Mouse (Mus musculus) layer of hippocampus, adult 18-20 months (tissue): ENCODE measurements around the gene Adcy7. TPM values are rescaled to one million over a fixed set of nuclear protein-coding genes. Genes with fewer than 3 reads are reported as not detected.
A peak's percentile ranks its signal among the peaks of the same experiment; 100 is the strongest.

Source experiments
- DNase-seq, 2 experiments: peaks; one replicate each; pipeline ENCODE4 v3.0.0; 2022; ENCODE audit warnings: low spot score in 2 of 2
- total RNA-seq, 2 experiments: library from RNA; stranded (reverse); gene quantifications; 2 replicates each; pipeline ENCODE4 v1.2.3; 2021

Gene Adcy7
- total RNA-seq, 2 experiments from 2014 or later: 2.2 to 3.3 TPM

DNA sequence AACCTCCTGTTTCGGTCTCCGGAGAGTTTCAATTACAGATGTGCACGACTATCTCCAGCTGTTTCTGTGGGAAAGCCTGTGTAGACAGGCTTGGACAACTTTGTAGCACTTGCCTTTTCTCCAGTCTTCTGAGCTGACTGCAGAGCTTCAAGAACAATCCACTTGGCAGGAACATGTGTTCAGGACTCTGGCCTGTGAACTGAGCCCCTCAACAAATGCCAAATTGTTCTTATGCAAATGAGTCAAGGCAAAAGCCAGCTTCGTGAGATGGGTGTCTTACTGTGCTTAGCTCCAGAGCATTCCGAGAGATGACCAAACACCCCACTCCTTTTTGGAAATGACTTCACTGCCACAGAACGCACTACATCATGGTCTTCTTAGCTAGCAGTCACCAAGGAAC lies 56.5 kb downstream of the Adcy7 start:
- no peak for DNase-seq

DNA sequence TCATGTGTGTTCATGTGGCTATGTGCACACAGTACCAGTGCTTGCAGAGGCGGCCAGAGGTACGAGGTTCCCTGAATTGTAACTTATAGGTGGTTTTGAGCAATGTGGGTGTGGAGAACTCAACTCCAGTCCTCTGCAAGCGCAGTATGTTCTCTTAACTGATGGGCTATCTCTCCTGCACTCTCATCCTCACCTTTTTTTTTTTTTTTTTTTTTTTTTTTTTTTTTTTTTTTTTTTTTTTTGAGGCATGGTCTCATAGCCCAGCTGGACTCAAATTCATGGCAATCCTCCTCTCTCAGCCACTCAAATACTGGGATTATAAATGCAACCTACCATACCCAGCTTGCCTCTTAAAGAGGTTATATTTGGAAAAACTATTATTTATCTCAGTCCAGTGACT lies 58.6 kb downstream of the Adcy7 start:
- DNase-seq: no peak

DNA sequence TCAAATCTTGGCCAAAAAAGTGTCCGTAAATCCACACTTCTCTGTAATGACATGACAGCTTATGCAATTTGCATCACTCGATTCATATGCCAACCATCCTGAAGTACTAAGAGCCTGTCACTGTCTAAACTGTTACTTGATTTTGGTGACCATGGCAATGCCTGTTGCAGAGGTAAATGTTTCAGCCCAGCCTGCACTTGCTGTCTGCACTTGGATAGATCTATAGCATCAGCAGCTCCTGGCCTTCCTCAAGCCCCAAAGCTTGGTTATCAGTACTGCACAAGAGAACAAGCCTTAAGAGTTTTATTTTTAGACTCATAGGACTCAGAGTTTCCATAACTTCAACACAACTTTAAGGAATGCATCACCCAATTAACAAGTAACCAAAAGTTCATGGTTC lies 62.2 kb downstream of the Adcy7 start:
- DNase-seq: no peak

DNA sequence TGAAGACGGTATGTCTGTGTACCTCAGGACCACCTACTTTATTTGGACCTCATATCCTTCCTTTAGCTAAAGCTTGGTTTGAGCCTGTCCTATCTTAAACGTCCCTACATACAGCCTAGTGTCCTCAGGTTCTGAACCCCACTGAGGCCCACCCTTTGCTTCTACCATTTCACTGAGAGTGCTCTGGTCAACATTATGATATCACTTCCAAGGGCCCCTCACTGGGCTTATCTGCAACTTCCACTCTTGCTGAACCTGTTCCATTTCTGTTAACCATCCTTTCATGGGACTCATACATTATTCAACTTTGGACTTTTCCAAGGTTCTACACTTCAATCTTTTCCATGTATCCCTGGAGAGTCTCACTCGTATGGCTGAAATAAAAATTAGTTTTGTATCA lies 62.8 kb downstream of the Adcy7 start:
- no peak for DNase-seq

DNA sequence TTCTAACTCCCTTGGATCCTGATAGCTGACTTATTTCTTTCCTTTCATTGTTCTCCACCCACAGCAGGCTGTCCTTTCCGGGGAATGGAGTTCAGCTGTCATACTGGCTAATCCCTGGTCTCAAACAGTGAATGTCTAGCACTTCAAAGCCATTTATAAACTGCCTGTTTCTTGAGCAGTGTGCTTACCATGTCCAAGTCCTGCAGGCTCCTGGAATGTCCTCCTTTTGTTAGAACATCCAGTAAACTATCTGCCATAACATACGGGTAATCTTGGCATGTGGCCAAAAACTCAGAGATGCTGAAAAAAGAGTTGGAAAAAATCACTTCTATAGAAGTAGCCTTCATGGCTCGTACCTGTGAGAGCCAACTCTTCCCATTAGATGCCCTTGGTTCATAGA lies 67.0 kb downstream of the Adcy7 start:
- peak in 1 of 2 experiments; percentile 34 for DNase-seq

DNA sequence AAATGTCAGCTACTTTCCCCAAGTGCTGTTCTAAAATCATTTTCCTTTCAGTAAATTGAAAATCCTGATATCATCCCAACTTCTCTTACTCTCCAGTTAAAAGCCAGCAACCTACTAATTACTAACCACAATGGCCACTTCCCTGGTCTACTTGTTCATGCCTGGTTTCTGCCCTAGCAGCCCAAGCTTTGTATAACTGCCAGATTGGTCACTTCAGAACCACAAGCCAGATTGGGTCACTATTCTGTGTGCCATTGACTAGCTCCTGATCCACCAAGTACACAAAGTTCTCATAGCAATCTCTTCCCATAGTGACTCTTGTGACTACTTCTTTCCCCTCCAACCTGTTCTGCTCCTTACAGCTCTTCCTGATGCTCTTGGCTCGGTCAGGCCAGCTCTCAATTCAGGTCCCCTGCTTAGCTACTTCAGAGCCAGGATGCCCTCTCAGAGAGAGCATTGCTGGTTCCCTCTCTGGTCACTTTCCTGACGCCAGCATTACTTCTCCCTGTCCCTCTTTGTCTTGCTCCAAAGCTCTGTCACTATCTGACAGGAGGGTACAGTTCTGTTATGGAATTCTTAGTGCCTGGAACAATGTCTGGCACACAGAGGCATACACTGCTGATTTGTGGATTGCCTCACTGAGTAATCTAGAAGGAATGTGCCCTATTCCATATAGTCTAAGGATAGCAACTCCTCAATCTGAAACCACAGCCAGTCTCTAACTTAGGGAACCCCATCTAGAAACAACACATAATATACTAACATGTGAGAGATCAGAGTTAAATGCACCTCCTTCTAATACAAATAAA lies 67.9 kb downstream of the Adcy7 start:
- DNase-seq: no peak

DNA sequence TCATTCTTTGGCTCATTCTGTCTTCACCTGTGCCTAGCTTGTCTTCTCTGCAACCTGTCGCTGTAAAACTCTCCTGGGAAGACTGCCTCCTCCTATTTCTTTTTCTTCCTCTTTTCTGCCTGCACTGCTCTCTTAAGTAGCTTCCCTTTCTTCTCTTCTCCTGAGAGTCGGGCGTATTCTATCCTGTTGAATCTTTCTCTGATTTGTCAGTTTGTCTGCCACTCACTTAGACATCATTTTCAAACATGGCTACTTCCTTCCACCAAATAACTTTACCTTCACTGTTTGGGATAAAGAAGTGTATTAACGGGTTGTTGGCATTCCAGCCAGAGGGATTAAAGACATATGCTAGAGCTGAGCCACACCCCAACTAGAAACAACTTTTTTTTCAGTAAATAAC lies 69.8 kb downstream of the Adcy7 start:
- DNase-seq: no peak

DNA sequence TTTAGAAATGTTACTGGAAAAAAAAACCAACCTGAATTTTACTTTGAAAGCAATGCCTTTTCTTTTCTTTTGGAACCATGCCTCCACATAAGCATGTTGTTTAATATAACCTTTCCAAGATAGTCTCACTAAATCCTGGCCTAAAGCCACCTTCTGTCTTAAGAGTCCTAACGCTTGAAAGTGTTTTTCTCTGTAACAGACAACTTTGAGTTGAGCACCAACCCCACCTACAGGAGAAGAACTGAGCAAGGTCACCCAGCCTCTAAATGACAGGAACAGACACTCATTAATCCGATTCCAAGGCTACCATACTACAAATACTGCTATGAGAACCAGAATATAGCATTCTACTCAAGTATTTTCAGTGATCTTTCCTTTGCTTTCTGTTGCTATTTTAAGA lies 76.8 kb downstream of the Adcy7 start:
- DNase-seq: no peak

DNA sequence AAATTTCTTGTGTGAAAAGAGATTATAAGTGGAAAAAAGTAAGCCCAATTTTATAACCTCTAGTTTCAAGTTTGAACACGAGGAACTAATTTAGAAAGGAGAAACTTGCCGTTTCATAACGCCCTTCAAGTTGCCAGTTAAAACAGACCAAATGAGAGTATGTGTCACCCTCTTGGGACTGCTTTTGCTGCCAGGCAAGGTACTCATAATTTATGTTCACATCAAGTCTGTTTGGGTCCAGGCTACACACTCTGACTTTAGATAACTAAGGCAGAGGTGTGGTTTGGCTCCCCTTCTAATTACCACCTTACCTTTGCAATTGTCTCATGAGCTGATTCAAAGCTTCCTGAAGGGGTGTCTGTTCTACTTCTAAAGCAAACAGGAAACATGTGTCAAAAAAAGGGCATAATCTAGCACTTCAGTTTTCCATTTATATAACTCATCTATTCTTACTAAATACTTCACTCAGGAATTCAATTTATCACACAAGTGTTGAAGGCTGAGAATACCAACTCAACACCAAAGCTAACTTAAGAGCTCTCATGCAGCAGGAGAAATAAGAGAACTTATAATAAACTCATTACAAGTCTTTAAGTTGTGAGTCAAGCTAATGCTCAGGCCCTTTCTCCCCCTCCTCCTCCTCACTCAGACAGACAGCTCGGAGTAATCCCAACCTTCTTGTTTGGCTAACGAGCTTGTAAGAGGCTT lies 85.2 kb downstream of the Adcy7 start:
- no peak for DNase-seq

DNA sequence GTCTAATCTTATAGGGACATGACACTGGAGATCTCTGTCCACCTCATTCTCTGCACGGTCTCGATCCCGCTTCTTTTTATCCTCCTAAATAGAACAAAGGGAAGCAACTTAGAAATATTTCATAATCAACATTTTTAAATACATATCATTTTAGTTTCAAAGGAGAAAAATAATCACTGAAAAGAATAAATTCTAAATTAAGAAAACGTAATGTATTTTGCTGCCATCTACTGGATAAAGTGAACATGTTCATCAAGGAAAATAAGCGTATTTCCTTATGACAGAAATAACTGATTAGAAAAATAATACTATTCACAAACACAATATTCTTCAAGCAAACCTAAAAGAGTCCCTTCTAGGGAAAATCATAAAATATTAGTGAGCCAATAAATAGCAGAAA lies 85.7 kb downstream of the Adcy7 start:
- DNase-seq: no peak

DNA sequence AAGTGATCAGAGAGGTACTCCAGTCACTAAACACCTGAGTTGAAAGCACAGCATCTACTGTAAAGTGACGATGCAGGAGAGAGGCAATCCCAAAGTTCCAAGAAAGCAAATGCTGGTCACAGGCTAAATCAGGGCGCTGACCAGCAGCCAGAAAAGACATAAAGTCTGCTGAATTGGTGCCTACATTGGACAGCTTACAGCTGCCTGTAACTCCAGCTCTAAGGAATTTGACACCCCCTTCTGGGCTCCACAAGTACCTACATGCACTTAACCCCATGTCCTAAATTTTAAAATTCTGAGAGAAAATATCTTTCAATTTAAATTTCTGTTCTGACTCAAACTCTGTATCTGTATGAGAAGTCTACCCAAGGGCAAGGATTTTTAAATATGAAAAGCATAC lies 87.8 kb downstream of the Adcy7 start:
- no peak for DNase-seq

DNA sequence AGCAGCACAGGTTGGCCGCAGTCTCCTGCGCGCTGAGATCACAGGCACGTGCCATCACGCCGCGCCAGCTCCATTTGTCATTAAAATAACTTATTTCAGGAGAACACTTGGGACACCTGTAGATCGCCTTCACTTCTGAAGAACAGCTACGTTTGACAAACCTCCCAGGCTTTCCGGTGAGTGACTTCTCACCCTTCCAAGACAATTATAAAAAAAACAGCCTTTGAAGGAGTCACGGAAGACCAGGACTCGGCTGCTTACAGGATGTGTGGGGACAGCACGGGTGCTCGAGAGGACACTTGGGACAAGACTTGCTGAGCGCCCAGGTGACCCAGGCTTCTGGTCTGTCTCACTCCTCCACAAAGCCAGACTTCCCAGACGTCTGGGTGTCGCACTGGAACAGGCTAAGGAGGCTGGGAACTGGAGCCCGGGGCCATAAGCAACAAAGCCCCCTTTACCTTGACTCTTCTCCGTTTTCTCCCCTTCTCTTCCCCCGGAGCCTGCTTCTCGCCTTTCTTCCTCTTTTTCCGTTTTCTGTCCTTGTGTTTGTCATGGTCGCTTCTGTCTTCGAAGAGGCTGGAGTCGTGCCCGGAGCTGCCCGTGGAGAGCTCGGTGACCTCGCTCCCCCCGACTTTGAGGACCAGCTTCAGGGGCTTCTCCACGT lies 89.0 kb downstream of the Adcy7 start:
- peak in 1 of 2 experiments; percentile 15 for DNase-seq

DNA sequence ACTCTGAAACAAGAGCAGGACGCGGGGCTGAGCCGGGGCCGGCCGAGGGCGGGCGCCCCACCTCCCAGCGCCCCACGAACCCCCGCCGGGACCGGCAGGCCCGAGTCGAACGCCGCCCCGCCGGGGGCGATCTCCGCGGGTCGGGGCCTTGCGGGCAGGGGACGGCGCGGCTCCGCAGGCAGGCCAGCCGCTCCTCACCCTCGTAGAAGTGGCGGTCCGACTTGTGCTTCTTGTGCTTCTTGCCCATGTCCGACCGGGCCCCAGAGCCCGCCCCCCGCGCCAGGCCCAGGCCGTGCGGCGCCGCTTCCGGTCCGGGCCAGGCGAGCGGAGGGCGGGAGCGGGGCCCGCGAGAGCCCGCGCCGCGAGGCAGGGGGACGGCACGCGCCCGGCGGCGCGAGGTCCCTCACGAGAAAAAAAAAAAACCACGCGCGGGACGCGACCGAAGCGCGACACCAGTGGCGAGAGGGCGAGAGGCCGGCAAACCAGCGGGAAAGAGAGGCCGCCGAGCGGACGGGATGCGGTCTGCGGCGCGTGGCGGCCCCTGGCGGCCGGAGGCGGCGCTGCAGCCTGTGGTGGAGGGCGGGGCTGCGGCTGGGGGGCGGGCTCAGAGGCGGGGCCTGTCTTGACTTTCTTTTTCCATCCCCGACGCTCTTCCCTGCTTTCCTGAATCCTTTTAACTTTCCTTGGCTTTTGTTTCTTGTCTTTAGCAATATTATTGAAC lies 89.7 kb downstream of the Adcy7 start, which contains the start of gene Brd7:
Gene Brd7, minus strand, starts transcription at position 487 of the 721 bp plus-strand sequence.
- peak; percentile 75 to 89 for DNase-seq

DNA sequence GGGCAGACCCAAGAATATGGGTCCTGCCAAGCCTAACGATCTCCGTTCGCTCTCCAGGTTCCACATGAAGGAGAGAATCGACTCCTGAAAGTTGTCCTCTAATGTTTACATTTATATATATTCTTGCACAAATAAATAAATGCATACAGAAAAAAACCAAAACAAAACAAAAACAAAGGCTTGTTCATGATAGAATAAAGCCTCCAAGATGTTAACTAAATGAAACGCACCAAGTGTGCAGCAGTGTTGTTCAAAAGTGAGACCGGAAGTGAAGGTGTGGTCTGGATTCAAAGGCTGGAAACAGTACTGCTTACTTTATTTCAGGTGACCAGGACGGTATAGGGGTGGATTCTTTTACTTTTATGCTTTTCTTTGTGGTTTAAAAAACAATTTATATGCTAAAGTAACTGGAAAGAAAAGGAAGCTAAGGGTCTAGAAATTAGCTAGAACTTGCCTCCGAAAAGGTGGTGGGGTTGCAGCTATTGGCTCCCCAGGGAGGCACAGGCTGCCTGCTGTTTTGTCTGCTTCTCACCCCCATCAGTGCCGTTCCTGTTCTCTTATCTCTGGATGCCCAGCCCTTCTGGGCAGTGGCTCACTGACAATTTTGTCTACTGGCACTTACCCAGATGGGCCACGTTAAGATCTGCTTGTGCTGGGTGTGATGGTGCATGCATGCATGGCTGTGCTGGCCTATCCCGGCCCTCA lies 90.4 kb downstream of the Adcy7 start:
- DNase-seq: no peak

DNA sequence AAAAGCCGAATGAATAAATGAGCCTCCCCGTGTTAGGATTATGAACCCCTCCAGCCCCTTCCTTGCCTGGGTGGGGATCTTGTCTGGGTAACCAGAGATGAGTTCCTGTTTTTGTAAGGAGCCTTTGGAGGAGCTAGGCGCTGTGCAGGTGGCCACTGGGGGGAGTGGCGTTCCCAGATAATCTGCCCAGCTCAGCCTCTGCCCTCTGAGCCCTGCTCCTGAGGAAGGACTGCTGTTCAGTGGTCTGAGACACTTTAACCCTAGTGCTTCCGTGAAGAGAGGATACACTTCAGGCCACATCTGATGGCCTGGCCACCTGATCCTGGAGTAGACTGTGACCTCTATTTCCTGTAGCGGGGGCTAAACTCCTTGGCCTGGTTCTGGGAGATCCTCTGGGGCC lies 97.0 kb downstream of the Adcy7 start:
- no peak for DNase-seq

DNA sequence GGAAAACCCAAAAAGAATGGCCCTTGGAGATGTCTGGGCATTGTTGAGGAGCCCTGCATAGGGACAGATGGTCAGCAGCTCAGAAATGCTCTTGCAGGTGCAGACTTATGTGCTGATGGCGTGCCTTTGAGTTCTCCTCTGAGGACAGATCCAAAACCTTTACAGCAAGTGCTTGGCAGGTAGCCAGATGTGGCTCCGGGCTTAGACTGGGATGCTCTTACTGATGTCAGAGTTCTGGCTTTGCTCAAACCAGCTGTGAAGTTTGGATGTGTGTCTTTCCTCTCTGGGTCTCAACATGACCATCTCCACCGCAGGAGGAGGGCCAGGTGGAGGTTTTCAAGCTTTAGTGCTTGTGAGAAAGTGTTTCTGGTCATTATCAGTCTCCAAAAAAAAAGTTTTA lies 97.6 kb downstream of the Adcy7 start:
- DNase-seq: no peak

DNA sequence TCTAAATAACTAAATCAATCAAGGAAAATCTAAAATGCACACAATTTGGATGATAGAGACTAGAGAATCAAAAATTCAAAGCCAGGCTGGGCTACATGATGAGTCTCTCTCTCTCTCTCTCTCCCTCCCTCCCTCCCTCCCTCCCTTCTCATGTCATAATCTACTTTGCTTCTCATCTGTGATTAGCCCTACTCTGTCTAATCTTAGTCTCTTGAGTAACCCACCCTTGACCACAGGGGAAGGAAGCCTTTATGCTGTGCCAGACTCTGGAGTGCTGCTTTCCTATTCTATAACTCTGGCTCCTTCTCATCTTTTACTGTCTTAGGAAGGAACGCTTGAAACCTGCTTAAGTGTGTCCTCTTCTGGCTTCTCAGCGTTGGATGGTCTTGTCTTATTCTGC lies 99.3 kb downstream of the Adcy7 start:
- DNase-seq: no peak

DNA sequence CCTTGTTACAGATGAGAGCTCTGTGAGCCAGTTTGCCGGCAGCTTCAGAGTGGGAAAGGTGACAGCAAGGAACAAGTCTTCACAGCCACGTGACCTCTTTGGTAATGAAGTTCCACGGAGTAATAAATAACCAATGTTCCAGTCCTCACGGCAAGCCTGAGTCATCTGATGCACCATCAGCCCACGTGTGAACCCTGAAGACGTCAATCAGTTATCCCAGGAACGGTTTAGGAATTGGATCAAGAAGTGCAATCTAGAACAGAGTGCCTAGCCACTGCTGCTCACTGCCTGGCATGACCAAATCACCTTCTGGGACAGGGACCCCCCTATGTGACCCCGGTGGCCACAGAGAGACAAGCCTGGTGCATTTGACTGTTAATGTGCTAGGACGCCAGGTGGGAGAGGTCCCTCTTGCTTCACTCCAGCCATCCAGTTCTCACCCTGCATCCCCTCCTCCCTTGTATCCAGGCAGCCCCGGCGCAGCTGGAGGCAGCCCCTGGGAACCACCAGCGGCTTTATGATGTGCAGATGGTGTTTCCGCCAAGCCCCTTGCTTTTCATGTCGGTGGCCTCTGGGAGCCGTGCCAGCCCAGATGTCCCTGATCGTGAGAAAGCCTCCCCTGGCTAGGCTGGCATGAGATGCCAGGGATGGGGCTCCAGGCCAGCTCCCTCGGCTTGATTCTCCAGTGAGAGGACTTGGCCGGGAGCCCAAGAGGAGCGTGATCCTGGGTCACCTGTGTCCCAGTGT lies 104.8 kb downstream of the Adcy7 start:
- DNase-seq: peak in 1 of 2 experiments; percentile 19
